Mouse (Mus musculus): Measurements from ENCODE around the gene Kirrel. TPM values are rescaled to one million over a fixed set of nuclear protein-coding genes. Genes with fewer than 3 reads are reported as not detected.

Kirrel gene
- 1 to 10 TPM; 5.8 to 6.0 TPM for total RNA-seq (2021)
- long read RNA-seq, experiment 1: 0 reads
- long read RNA-seq, experiment 2, partial matches to known transcripts: 0 of 1 reads
- long read RNA-seq, experiment 2, other reads (novel, unspliced or antisense): 1 of 1 reads

DNA sequence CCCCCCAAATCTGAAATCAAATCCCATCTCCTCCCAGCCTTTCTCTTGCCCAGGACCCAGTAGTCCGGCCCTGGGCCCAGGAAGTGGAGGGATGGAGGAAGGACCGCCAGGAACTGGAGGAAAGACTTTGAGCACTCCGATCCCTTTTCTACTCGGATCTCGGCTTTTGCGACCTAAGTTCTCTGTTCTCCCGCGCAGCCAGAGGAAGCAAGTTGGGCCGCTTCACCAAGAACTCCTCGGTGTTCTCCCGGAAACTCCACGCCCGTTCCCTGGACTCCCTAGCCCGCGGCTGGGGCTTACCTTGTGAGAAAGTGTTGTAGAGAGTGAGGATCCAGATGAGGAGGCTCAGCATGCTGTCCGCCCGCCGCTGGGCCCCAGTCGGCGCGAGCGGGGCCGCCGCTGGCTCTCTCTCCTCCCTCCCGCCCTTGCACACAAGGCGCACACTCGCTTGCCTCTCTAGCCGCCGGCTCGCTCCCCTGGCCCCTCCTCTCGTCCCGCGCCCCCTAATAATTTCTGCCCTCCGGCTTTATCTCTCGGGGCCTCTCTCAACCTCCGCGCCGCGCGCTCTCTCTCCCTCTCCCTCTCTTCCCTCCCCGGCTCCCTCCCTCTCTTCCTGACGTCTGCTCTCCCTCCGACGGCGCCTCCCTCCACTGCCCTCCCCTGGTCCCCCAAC lies at the start of gene Kirrel:
Kirrel (minus strand) TSS at position 652 of the 673 bp plus-strand sequence.
- DNase-seq: peak; percentile 83

- DNase-seq: no peak
Observed at GRCm38 (mm10) chr3:87223636-87224035, 49.1 kb upstream of the Kirrel start.

GRCm38 (mm10) chr3:87222346-87222745 lies 47.8 kb upstream of the Kirrel start:
- DNase-seq: no peak

GRCm38 (mm10) chr3:87215176-87215575 lies 40.6 kb upstream of the Kirrel start:
- no peak for DNase-seq

DNA sequence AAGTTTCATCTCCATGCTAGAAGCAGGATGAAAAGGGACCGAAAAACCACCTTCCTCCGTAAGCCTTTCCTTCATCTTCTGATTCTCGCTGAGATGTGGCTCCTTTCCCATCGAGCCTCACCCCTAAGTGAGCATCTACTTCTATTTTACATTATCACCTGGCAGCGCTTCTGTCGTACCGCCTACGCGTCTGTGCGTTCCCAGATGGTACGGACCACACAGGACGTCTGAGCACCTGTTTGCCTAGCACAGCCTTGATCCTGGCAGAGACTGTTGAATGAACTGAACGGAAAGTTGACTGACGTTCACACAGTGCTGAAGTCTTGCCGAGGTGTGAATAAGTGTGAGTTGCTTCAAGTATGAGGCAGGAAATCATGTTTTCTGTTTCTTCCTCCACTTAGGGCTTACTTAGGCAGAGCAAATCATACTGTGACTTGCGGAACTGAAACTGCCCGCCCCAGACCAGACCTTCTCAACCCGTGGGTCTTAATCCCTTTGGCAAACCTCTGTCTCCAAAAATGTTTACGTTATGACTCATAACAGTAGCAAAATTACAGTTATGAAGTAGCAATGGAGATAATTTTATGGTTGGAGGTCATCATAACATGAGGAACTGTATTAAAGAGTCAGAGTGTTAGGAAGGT lies 39.8 kb upstream of the Kirrel start:
- no peak for DNase-seq

DNA sequence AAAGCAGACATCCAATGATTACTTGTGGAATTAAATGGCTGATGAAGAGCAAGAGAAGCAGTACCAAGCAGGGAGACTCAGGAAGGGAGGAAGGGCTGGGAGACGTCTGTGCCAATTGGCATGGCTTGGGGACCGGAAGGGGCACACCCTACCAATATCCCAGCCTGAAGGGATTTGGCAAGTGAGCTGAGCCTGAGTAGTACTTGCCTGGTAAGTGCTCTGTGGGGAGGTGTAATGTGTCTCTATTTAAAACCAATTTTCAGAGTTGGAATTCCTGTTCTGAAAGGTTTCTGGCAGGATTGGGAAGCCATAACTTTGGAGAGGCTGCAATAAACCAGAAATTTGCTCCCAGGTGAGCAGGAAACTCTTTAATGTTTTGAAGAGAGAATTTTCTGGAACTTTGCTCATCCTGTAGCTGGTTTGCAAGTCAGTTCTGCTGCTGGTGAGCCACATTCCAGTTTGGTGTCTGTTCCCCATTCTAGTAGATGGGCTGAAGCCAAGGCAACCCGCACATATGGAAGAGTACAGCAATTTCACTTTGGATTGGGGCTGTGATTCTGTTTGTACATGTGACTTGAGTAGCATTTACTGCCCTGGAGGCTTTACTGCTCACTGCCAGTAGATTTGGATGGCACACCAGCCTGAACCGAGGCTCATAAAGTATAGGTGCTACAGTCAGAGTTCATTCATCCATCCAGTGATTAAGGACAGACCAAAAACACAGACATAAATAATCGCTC lies 32.0 kb upstream of the Kirrel start:
- DNase-seq: peak; percentile 19

DNA sequence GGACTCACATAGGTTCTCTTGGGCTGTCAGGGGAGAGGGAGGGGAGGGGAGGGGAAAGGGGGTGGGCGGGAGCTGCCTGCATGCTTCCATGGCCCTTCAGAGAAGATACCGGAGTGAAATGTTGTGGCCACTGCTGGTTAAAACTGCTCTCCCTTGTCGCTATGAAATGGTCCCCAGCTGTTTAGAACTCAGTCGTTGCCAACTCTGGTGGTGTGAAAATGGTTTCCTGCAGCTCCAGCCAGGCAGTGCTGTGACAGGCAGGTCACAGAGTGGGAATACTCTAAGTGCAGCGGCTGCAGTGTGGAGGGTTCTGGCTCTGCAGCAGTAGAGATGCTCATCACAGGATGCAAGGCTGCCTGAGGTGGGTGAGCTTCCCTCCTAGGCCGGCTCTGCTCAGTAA lies 22.1 kb upstream of the Kirrel start:
- no peak for DNase-seq

DNA sequence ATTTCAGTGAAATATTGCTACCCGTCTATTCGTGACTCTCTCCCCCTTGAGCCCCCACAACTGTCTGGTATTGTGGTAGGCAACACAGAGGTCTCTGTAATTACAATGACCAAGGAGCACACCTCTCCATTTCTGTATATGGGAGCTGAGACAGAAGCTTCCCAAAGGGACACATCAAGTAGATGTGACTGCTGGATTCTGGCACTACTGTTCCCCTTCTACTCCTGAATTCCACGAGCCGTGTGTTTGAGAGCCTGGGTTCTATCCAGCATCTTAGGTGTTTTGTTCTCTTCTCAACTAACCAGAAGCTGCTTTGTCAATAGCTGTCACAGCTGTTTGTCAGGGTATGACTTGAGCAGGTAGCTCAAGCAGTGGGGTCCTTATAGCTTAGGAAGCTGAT lies 20.5 kb upstream of the Kirrel start:
- DNase-seq: no peak

- no peak for DNase-seq
Observed at GRCm38 (mm10) chr3:87194591-87194990, 20.0 kb upstream of the Kirrel start.

- DNase-seq: no peak
Observed at GRCm38 (mm10) chr3:87193756-87194155, 19.2 kb upstream of the Kirrel start.

DNA sequence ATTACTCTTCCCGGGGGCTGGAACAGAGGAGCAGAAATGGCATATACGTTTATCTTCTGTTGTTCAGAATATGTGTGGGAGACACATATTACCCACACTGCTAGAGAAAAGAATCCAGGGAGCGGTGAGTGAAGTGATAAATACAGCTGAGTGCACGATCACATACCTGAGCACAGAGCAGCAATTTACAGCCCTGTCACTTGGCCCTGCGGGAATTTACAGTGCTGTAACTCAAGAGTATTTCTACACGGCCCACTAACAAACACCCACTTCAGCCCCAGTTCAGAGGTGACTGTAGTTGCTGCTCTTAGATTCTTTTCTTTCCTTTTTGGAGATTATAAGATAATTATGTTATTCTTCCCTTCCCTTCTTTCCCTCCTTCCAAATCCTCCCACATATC lies 18.8 kb upstream of the Kirrel start:
- DNase-seq: no peak

DNA sequence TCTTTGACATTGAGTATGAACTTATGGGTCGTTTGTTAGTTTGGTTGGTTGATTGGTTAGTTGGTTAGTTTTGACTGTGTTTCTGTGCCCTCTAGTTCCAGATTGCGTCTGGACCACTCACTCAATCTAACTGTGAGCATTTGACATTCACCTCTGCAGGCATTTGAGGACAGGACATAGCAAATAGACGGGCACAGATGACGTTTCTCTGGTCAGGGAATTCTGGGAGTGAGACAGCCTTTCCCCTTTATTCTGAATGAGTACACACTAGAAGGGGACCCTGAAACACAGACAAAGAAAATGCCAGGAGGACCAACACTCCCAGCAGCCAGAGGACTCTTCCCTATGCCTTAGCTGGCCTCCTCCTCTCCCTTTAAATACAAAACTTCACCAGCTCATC lies 2.1 kb upstream of the Kirrel start:
- no peak for DNase-seq

- no peak for DNase-seq
Observed at GRCm38 (mm10) chr3:87175438-87175815, 880 bp upstream of the Kirrel start.

GRCm38 (mm10) chr3:87174769-87175437 lies 356 bp upstream of the Kirrel start:
- peak; percentile 4 for DNase-seq

DNA sequence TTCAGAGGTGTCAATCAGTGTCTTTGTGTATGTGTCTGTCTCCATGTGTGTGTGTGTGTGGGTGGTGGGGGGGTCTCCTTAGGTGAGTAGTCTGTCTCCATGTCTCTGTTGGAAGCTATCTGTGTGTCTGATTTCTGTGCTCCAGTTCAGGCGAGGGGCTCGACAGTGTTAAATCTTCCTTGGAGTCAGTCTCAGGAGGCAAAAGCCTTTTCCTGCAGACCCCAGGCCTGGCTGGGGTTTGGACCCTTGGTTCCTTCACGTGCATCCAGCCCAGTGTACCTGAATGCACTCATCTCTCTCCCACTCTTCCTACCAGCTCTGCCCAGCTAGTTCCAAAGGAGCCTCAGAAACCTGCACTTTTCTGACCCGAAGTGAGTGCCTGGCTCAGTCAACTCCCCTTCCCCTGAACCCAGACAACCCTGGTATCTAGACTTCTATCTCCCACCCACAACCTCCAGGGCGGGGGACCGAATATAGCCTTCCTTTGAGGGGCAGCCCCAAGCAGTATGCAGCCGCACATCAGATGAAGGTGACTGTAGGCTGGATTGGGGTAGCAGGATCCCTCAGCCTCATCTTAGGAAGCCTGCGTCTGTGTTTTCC lies 961 bp downstream of the Kirrel start:
- no peak for DNase-seq

DNA sequence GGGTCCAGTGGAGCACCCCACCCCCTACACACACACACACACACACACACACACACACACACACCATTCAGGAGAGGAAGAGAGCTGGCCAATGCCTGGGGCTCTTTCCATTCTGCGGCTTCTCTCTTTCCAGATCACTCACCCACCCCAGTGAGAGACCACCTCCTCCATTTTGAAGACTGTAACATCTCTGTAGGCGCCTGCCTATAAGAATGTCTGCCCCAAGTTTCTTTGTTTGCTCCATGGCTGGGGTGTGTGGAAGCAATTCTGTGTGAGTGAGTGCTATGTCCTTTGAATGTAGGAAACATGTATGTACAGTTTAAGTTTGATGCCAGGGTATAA lies 1.5 kb downstream of the Kirrel start:
- DNase-seq: no peak

DNA sequence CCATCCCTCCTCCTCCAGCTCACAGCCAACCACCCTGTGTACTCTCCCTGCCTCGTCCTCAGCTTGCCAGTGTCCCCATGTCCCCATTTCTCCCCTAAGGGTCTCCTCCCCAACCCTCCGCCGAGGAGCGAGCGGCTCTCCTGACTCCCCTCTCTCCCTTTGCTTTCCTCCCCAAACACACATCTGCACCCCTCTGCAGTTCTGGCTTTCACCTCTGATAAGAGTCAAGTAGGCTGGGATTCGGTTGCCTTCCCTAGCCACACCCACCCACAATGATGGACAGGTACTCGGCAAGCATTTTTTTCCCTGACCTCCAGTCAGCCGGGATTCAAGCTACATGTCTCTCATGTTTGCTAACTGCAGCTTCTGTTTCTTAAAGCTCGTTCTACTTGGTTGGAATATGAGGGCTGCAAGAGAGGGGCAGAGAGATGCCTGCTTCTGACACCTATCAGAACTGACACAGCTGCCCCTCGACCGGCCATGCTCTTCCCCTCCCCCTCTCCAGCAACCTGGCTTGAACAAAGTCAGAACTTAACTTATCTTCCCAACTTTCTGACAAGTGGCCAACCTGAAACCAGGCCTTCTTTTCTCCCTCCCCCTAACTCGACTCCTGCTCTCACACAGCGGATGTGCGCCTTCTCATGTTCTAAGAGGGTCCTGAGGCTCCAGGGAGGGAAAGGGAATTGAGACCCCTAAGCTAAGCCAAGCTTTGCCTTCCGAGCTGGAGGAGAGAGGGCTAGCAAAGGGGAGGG lies 2.0 kb downstream of the Kirrel start:
- DNase-seq: no peak

DNA sequence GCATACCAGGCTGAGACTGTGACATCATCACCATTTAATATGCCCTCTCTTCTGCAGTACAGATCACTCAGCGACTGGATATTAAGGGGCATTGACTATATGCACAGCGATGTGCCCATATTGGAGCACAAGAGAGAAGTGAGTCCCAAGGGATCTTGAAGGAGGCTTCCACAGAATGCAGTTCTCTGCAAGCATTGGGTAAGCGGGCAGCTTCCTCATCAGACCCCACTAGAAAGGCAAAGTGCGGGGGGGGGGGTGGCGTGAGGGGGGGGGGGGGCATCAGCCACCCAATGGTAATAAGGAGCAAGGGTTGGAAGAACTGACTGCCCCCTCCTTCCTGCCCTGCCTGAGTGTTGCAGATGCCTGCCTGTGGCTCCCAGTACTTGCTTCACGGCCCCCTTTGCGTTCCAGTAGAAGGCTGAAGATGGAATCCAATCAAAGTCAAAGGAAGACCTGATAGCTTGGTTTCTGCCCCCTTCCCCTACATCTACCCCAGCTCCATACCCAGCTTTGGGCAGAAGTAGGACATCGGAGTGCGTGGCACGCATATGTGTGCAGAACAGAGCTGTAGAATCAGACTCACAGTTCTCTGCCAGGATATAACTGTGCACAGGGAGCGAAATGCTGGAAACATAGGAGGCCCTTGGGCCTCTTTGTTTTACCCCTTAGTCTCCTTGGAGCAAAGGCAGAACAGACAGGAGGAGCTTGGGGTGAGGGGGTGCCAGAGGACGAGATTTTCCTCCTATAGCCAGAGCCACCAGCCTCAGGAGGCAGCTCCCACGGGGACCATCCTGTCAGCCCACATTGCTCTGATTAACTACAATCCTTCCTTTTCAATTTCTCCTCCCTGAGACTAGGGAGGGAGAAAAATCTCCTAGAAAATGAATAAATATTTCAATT lies 3.1 kb downstream of the Kirrel start:
- DNase-seq: no peak

- no peak for DNase-seq
Observed at GRCm38 (mm10) chr3:87169402-87170015, 5.0 kb downstream of the Kirrel start.

GRCm38 (mm10) chr3:87168756-87169155 lies 5.8 kb downstream of the Kirrel start:
- DNase-seq: peak; percentile 27

Data from gastrocnemius, postnatal 25 days (tissue).